Mouse (Mus musculus): ENCODE data around the gene Plb1. TPM values are rescaled to one million over a fixed set of nuclear protein-coding genes. Genes with fewer than 3 reads are reported as not detected.

Plb1 gene
- polyA plus RNA-seq, 1 experiment from 2014 or later = 0.14 TPM

- no peak for ATAC-seq (ENCODE audit: insufficient number of reproducible peaks, insufficient read depth, low FRiP score, low TSS enrichment, low read depth)
- Histone ChIP-seq H3K36me3 (no peaks in the 10 kb centered on the region), H3K27ac (no peak overlapping the region), H3K27me3 (no peaks in the 10 kb centered on the region), H3K4me2 (no peak overlapping the region), H3K9ac (replicated peaks) (no peak overlapping the region), H3K9me3 (no peaks in the 10 kb centered on the region), H3K4me1 (replicated peaks) (0 out of 2 replicates have a peak, but pooled peaks cover 4% of the 10 kb centered on the region), H3K4me3 (replicated peaks) (no peak overlapping the region)
- WGBS = 81% methylated on average over 4 of the region's 4 CpGs
These were observed 119.4 kb downstream of the Plb1 start for GRCm38 (mm10) chr5:32351721-32352465.

GRCm38 (mm10) chr5:32352845-32353244 is 120.3 kb downstream of the Plb1 start:
- Histone ChIP-seq H3K4me2 (no peak overlapping the region), H3K4me3 (replicated peaks) (no peak overlapping the region), H3K27ac (no peak overlapping the region), H3K4me1 (replicated peaks) (0 out of 2 replicates have a peak, but pooled peaks cover 4% of the 10 kb centered on the region), H3K27me3 (no peaks in the 10 kb centered on the region), H3K9me3 (no peaks in the 10 kb centered on the region), H3K36me3 (no peaks in the 10 kb centered on the region), H3K9ac (replicated peaks) (no peak overlapping the region)
- ATAC-seq (ENCODE audit: insufficient number of reproducible peaks, insufficient read depth, low FRiP score, low TSS enrichment, low read depth) = no peak
- 89% methylated on average over 3 of the region's 3 CpGs for WGBS

GRCm38 (mm10) chr5:32353280-32353679 is 120.8 kb downstream of the Plb1 start:
- Histone ChIP-seq H3K4me2 (no peak overlapping the region), H3K4me3 (replicated peaks) (no peak overlapping the region), H3K4me1 (replicated peaks) (0 out of 2 replicates have a peak, but pooled peaks cover 4% of the 10 kb centered on the region), H3K27me3 (no peaks in the 10 kb centered on the region), H3K9me3 (no peaks in the 10 kb centered on the region), H3K9ac (replicated peaks) (no peak overlapping the region), H3K27ac (no peak overlapping the region), H3K36me3 (no peaks in the 10 kb centered on the region)
- ATAC-seq (ENCODE audit: insufficient number of reproducible peaks, insufficient read depth, low FRiP score, low TSS enrichment, low read depth) = no peak
- WGBS = 66% methylated on average over 2 of the region's 2 CpGs

GRCm38 (mm10) chr5:32360511-32360910 is 128.0 kb downstream of the Plb1 start:
- no peak overlapping the region for H3K27ac ChIP-seq
- H3K9ac ChIP-seq (replicated peaks) = no peak overlapping the region
- H3K4me1 ChIP-seq (replicated peaks) = no peaks in the 10 kb centered on the region
- no peaks in the 10 kb centered on the region for H3K9me3 ChIP-seq
- H3K27me3 ChIP-seq = no peaks in the 10 kb centered on the region
- no peak for ATAC-seq (ENCODE audit: insufficient number of reproducible peaks, insufficient read depth, low FRiP score, low TSS enrichment, low read depth)
- no peak overlapping the region for H3K4me2 ChIP-seq
- 89% methylated on average over 4 of the region's 4 CpGs for WGBS
- H3K36me3 ChIP-seq = no peaks in the 10 kb centered on the region
- no peak overlapping the region for H3K4me3 ChIP-seq (replicated peaks)

GRCm38 (mm10) chr5:32361441-32362235 is 129.1 kb downstream of the Plb1 start:
- Histone ChIP-seq H3K27me3 (no peaks in the 10 kb centered on the region), H3K9me3 (no peaks in the 10 kb centered on the region), H3K4me3 (replicated peaks) (no peak overlapping the region), H3K4me2 (no peak overlapping the region), H3K36me3 (no peaks in the 10 kb centered on the region), H3K27ac (no peak overlapping the region), H3K4me1 (replicated peaks) (no peaks in the 10 kb centered on the region), H3K9ac (replicated peaks) (no peak overlapping the region)
- 83% methylated on average over 3 of the region's 3 CpGs for WGBS
- no peak for ATAC-seq (ENCODE audit: insufficient number of reproducible peaks, insufficient read depth, low FRiP score, low TSS enrichment, low read depth)

GRCm38 (mm10) chr5:32369391-32369790 is 136.9 kb downstream of the Plb1 start:
- no peaks in the 10 kb centered on the region for H3K9me3 ChIP-seq
- 94% methylated on average over 1 of the region's 1 CpGs for WGBS
- no peaks in the 10 kb centered on the region for H3K36me3 ChIP-seq
- no peak overlapping the region for H3K4me3 ChIP-seq (replicated peaks)
- H3K27me3 ChIP-seq = no peaks in the 10 kb centered on the region
- no peak overlapping the region for H3K9ac ChIP-seq (replicated peaks)
- no peak overlapping the region for H3K4me2 ChIP-seq
- ATAC-seq (ENCODE audit: insufficient number of reproducible peaks, insufficient read depth, low FRiP score, low TSS enrichment, low read depth) = no peak
- no peak overlapping the region for H3K27ac ChIP-seq
- no peaks in the 10 kb centered on the region for H3K4me1 ChIP-seq (replicated peaks)

GRCm38 (mm10) chr5:32371239-32371638 is 138.7 kb downstream of the Plb1 start:
- Histone ChIP-seq H3K9me3 (no peaks in the 10 kb centered on the region), H3K4me2 (no peak overlapping the region), H3K9ac (replicated peaks) (no peak overlapping the region), H3K27me3 (no peaks in the 10 kb centered on the region), H3K27ac (no peak overlapping the region), H3K4me3 (replicated peaks) (no peak overlapping the region), H3K4me1 (replicated peaks) (no peaks in the 10 kb centered on the region), H3K36me3 (no peaks in the 10 kb centered on the region)
- ATAC-seq (ENCODE audit: insufficient number of reproducible peaks, insufficient read depth, low FRiP score, low TSS enrichment, low read depth) = no peak
- WGBS = 87% methylated on average over 5 of the region's 5 CpGs

- WGBS = 36% methylated on average over 3 of the region's 3 CpGs
- Histone ChIP-seq H3K27me3 (no peaks in the 10 kb centered on the region), H3K9me3 (no peaks in the 10 kb centered on the region), H3K27ac (no peak overlapping the region), H3K9ac (replicated peaks) (no peak overlapping the region), H3K4me3 (replicated peaks) (no peak overlapping the region), H3K4me2 (no peak overlapping the region), H3K36me3 (no peaks in the 10 kb centered on the region), H3K4me1 (replicated peaks) (peaks cover 11% of the 10 kb centered on the region)
- ATAC-seq (ENCODE audit: insufficient number of reproducible peaks, insufficient read depth, low FRiP score, low TSS enrichment, low read depth) = no peak
These were observed 146.0 kb downstream of the Plb1 start for GRCm38 (mm10) chr5:32378546-32378945.

- H3K4me3 ChIP-seq (replicated peaks) = no peak overlapping the region
- no peak for ATAC-seq (ENCODE audit: insufficient number of reproducible peaks, insufficient read depth, low FRiP score, low TSS enrichment, low read depth)
- no peaks in the 10 kb centered on the region for H3K9me3 ChIP-seq
- H3K27ac ChIP-seq = no peak overlapping the region
- H3K9ac ChIP-seq (replicated peaks) = no peak overlapping the region
- no peak overlapping the region for H3K4me2 ChIP-seq
- H3K4me1 ChIP-seq (replicated peaks) = 0 out of 2 replicates have a peak, but pooled peaks cover 4% of the 10 kb centered on the region
- no peaks in the 10 kb centered on the region for H3K36me3 ChIP-seq
- H3K27me3 ChIP-seq = no peaks in the 10 kb centered on the region
These were observed 156.1 kb downstream of the Plb1 start for GRCm38 (mm10) chr5:32388656-32389055.

GRCm38 (mm10) chr5:32390295-32390694 is 157.8 kb downstream of the Plb1 start:
- no peaks in the 10 kb centered on the region for H3K36me3 ChIP-seq
- ATAC-seq (ENCODE audit: insufficient number of reproducible peaks, insufficient read depth, low FRiP score, low TSS enrichment, low read depth) = no peak
- WGBS = 87% methylated on average over 5 of the region's 5 CpGs
- H3K4me2 ChIP-seq = no peak overlapping the region
- no peaks in the 10 kb centered on the region for H3K9me3 ChIP-seq
- H3K27ac ChIP-seq = no peak overlapping the region
- H3K4me3 ChIP-seq (replicated peaks) = no peak overlapping the region
- peaks cover 4% of the 10 kb centered on the region for H3K4me1 ChIP-seq (replicated peaks)
- H3K9ac ChIP-seq (replicated peaks) = no peak overlapping the region
- H3K27me3 ChIP-seq = no peaks in the 10 kb centered on the region

GRCm38 (mm10) chr5:32392281-32392680 is 159.8 kb downstream of the Plb1 start:
- no peak for ATAC-seq (ENCODE audit: insufficient number of reproducible peaks, insufficient read depth, low FRiP score, low TSS enrichment, low read depth)

More at GRCm38 (mm10) chr5:32392281-32392680, 159.8 kb downstream of the Plb1 start:
- Histone ChIP-seq H3K36me3 (no peaks in the 10 kb centered on the region), H3K4me3 (replicated peaks) (no peak overlapping the region), H3K27me3 (no peaks in the 10 kb centered on the region), H3K9ac (replicated peaks) (no peak overlapping the region), H3K9me3 (no peaks in the 10 kb centered on the region), H3K4me2 (no peak overlapping the region), H3K4me1 (replicated peaks) (peaks cover 9% of the 10 kb centered on the region), H3K27ac (no peak overlapping the region)
